Mouse (Mus musculus): ENCODE measurements at regions not wholly inside any gene's neighbourhood (a gene's known extent, or its start where the extent isn't known, plus 50 kb on each side); places are given as distances from the start of the nearest gene placed in this dataset.

DNA sequence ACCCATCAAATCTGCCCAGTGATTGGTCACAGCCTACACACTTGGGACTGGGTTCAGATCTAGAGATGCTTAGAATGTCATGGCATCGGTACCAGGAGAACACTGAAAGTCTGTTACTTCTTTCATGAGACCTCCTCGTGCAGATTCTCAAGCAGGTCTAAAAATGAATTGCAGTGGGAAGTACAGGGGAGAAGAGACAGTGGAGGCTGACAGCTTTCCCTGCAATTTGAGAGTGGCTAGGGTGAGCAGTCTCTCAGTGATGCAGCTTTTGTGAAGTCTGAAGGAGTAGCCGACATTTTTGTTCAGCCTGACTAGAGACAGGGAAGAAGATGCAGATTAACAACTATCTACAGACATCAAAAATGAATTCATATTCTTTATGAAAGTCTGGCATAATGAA, 112.5 kb downstream of the Fam198b start:
- no peak for ATAC-seq (ENCODE audit: poor library complexity, severe bottlenecking)

DNA sequence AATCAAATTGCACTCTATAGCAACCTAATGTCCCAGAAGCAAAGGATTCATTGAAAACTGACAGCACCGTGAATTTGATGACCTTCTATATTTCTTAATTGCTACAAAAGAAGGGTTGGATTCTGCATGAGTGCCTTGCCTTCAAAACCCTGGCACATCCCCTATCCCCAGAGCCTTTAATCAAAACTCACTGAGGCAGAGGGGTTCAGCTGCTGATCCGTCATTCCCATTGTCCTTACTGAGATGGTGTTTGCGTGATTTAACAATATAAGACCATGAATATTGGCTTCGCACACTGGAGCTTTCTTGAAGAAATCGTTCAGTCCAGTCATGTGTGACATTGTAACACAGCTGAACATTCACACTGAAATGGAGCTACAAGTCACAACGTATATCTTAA, 118.0 kb downstream of the Fam198b start:
- no peak for ATAC-seq (ENCODE audit: poor library complexity, severe bottlenecking)

DNA sequence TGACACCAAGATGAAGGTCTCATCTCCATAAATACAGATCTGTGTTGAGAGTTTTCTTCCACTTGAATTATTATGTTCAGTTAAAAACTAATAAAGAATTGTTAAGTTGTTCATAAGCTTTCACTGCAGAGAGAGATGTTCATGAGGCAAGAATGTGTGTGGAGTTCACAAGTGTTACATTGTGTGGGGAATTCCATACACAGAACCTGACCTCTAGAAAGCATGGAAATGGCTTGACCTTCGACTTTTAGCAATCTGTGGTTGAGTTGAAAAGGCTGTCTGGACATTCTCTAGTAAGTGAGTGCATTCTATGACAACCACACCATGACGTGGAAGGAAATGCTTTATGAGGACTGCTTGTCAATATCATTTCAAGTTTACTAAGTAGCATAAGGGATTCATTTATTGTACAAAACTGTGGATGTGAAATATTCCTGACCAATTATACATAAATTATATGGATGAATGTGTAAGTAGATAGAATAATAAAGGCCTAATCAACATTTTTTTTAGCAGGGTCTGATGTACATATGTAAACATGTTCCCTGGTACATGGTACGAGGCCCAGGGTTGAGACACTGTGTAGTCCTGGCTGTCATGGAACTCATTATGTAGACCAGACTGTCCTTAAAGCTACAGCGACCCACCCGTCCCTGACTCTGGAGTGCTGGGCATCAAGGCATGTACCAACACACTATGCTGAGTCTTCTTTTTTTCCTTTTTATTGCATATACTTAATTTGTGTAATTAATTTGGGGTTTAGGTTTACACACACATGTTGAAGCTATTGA, 119.2 kb downstream of the Fam198b start:
- ATAC-seq (ENCODE audit: poor library complexity, severe bottlenecking): no peak

DNA sequence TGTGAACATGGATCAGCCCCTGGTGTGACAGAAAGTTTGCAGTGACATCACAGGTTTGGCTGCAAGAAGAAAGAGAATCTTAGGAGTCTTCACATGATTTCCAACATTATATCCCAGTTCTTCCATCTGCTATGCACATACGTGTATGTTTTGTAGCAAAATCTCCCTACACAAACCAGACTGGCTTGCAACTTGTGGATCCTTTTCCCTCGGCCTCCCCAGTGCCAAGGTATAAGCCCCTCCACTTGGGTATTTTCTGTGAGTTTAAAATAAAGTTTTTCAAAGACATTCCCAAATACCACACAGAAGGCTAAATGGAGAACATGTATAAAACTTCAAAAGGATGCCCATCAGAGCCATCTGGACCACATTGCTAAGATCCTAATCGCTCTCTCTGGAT, 120.2 kb downstream of the Fam198b start:
- no peak for ATAC-seq (ENCODE audit: poor library complexity, severe bottlenecking)

DNA sequence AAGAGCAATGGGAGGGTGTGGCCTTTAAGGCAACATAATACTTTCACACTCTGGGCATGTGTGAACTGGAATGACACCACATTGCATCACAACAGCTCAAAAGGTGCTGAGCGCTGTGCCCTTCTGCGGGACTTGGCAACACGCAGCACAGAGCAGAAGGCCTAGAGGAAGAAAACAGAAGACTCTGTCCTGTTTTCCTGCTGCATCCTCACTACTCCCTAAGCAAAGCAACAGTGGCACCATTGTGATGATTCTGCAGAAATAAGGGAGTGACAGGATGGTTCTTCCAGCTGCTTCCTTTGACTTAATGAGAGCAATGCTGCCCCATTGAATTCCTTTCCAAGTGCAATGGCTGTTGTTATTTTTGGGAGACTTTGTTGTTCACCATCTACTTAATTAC, 120.6 kb downstream of the Fam198b start:
- no peak for ATAC-seq (ENCODE audit: poor library complexity, severe bottlenecking)

DNA sequence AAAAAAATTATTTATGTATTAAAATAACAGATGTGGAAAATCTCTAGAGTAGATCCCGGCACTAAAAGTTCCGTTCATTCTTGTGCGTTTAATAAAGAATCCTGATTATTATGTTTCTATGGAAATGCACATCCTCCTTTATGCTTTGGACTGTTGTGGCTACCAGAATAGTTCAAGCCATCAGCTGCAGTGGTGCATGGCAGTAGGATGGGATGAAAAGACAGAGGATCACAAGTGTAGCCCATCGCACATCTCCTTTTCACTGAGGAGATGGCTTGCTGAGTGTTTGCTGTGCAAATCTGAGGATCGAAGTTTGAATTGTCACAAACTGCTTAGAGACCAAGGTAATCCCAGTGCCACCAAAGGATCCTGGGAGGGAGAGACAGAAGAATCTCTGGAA, 121.0 kb downstream of the Fam198b start:
- no peak for ATAC-seq (ENCODE audit: poor library complexity, severe bottlenecking)

DNA sequence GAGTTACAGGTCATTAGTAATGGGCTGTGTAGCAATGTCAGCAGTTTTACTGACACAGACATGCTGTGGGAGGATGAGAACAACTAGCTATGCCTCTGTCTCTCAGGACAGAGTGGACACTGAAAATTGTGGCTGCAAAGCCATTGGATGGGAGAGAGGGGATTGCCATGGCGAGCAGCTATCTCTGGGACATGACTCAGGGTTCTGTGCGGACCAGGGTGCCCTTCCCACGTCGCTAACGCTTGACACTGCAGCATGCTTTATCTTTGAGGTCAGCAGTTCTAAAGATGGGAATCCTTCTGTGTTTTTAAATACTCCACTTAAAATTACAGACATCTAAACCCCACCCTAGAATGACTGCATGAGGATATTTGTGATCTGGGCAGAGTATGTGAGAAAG, 121.9 kb downstream of the Fam198b start:
- ATAC-seq (ENCODE audit: poor library complexity, severe bottlenecking): no peak

DNA sequence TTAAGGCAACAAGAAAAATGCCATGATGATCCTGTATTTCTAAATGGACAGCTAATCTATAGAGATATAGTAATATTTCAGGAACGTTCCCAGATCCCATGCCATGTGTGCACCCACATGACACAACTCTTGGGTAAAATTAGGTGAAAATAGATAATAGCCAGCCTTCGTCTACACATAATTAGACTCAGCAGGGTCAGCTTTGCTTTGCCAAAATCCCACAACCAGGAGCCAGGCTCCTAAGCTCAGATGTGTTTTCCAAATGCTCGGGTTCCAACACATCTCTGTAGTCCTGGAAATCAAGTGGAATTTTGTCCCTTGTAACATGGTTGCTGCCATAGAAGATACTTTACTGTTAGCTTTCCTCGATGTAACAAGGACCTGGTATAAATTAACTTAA, 122.7 kb downstream of the Fam198b start:
- no peak for ATAC-seq (ENCODE audit: poor library complexity, severe bottlenecking)

DNA sequence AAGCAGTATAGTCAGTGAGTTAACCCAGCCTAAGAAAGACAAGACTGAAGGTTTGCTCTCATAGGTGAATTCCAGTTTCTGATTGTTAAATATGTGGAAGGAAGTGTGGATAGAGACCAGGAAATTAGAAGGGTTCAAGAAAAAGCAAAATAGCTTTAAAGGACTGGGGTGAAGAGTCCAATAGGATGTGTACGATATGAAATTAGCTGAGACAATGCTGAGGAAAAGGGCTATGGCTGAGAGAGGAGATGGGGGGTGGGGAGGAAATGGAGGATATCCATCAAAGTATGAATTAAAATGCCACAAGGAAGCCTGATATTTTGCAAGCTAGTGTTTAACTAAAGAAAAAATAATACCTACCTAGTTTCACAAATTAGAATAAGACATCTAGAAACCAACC, 124.9 kb downstream of the Fam198b start:
- ATAC-seq (ENCODE audit: poor library complexity, severe bottlenecking): no peak

DNA sequence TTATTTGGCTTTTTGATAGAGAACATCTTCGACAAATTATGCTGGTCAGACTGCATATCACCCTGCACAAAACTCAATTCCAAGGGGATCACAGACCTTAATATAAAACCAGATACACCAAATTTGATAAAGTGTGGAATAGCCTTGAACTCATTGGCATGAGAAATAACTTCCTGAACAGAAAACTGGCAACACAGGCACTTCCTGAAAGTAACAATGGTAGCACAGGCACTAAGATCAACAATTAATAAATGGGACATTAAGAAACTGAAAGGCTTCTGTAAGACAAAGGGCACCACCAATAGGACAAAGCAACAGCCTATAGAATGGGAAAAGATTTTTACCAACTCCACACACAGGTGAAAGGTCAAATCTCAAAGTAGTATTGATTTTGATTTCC, 141.5 kb downstream of the Fam198b start:
- no peak for ATAC-seq (ENCODE audit: poor library complexity, severe bottlenecking)

DNA sequence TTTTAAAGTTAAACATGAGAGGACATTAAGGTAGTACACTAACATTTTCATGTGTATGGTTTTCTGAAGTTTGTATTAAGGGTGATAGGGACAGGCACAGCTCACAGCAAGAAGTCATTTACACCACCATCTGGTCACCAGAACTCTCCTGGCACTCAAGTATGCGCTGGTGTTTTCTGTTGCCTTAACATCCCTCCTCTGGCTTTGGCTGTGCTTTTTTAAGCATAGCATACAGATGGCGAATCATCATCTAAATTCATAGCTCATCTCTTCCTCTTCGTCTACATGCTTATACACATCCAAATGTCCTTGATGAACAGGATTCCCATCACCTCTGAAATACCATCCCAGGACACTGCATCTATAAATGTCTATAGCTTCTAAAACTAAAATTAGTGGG, 148.7 kb downstream of the Fam198b start:
- no peak for ATAC-seq (ENCODE audit: poor library complexity, severe bottlenecking)

DNA sequence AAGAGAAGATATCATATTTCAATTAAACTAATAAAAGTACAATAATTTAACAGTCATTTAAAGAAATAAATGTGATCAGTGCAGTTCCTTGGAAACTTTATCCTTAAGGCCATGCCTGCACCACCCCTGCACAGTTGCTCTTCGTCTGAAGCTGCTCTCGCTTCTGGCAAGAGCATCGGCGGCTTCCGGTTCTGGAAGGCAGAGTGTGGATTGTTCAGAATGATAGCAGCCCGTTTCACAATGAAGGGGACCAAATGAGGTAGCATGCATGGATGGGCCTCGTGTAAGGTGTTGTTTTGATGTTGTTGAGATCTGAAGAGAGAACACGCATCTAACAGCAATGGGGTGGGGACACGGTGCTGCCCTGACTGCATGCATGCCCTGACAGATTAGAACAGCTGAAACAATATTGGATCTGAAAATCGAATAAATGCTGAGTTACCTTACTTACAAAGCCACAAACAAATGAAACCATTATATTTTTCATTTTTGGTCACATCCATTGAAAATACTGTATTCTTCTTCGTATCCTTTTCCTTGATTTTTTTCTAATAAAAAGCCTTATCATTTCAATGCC, 154.3 kb downstream of the Fam198b start:
- no peak for ATAC-seq (ENCODE audit: poor library complexity, severe bottlenecking)

DNA sequence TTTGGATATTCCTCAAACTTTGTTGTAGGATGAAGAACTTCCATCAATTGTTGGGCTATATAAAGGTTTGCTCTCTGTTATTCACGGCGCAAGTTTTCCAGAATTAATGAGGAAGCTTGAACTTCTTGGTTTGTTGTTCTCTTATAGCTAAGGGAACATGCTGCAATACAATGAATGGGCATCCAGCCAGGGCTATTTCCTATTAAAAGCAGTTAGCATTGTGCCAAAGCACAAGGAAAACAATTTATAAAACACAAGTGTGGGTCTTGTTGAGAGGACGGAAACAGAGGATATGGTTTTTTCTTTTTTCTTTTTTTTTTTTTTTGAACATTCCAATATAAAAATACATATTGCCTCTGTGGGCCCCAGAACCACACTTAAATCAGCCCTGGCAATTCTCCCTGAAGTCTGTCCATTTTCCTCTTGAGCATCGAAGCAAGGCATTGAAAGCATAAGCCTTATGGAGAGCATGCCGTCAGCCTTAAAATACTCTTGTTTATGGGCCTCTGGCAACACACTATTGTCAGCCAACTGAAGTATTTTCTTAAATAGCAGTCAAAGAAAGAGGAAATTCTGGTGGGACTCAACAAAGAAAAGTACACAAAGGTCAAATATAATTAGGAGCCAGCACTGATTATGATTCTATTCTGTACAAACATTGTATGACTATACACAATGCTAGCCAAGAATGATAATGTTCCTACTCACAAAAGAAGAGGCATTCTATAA, 158.6 kb downstream of the Fam198b start:
- no peak for ATAC-seq (ENCODE audit: poor library complexity, severe bottlenecking)

DNA sequence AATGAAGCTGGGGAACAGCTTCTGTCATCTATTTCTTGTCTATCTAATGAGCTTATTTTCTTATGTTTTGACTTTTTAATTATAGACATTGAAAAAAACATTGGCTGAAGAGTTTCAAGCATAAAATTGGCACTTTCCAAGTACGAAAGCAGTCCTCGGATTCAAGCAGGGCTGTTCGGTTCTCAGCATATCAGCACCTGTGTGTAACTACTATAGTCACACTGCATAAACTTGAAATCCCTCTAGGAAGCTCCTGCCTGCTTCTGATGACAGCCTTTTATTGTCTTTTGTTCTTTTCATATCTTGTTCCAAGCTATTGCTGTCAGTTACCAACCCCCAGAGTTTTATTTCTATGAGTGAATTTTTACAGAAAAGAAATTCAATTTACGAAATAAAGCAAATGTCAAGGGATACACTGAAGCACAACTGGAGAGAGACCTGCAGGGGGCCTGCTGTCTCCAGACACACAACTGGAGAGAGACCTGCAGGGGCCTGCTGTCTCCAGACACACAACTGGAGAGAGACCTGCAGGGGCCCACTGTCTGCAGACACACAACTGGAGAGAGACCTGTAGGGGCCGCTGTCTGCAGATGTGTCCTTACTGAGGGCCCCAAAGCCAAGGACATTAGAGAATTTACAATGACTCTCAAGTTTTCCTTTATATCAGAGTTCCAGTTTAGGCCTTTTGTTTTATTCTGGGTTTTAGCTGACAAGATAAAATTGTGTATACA, 165.3 kb downstream of the Fam198b start:
- no peak for ATAC-seq (ENCODE audit: poor library complexity, severe bottlenecking)

DNA sequence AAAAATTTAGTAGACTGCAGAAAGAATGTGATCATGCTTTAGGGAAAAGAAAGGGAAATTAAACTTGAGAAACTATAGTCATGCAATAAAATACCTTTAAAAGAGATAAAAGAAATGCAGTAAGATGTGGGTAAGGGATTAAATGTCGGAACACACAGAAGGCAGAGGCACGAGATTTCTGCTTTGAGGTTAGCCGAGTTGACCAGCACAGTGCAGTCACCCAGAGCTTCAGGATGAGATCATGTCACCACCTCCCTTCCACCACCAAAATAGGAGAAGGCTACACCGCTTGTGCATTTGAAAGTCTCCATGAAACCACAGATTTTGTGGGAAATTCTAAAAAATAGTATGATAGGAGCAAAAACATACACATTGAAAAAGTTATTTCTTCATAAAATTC, 166.6 kb downstream of the Fam198b start:
- no peak for ATAC-seq (ENCODE audit: poor library complexity, severe bottlenecking)

DNA sequence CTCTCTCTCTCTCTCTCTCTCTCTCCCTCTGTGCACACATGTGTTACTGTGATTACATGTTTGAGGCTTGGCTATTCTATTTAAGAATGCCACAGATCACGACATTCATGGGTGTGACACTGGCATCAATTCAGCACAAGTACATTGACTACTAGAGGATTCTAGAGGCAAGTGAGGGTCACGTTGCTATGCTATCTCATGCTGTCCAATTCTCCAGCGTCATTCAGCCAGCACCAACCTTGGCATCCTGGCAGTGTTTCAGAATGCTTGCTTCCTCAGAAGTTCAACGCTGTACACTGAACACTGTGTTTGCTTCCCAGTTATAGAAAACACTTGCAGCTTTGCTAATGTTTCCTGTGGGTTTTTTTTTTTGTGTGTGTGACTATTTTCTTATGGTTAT, 167.6 kb downstream of the Fam198b start:
- no peak for ATAC-seq (ENCODE audit: poor library complexity, severe bottlenecking)

DNA sequence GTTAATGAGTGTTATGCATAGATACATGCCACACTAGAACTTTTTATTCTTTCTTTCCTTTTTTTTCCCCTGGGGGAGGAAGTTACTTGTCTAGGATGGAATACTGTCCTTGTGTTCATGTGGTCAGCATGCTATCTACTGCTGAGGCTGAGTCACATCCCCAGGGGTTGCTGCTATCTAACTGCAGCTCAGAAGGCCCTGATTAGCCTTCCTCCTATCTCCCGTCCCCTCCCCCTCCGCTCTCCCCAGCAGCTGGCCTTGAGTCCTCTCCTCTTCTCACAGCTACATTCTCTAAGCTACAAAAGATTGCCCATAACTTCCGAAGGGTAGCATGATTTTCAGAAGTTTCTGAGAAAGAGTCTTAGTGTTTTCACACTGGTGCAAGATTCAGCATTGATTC, 168.5 kb downstream of the Fam198b start:
- no peak for ATAC-seq (ENCODE audit: poor library complexity, severe bottlenecking)

DNA sequence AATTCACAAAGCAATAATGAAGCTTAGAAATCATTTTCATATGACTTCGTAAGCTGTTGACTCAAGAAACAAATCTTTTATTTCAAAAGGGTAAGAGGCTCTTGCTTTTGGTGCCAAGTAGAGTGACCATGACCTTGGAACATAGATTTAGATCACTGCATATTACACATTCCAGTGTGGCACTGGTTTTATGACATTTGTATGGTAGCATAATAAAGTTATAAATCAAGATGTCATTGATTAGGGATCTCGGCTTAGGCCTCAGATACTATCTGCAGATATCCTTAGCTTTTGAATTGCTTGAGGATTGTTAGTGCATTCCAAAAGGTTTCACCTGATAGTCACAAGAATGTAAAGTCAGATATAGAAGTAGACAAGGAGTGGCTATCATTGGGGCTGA, 169.1 kb downstream of the Fam198b start:
- ATAC-seq (ENCODE audit: poor library complexity, severe bottlenecking): no peak

DNA sequence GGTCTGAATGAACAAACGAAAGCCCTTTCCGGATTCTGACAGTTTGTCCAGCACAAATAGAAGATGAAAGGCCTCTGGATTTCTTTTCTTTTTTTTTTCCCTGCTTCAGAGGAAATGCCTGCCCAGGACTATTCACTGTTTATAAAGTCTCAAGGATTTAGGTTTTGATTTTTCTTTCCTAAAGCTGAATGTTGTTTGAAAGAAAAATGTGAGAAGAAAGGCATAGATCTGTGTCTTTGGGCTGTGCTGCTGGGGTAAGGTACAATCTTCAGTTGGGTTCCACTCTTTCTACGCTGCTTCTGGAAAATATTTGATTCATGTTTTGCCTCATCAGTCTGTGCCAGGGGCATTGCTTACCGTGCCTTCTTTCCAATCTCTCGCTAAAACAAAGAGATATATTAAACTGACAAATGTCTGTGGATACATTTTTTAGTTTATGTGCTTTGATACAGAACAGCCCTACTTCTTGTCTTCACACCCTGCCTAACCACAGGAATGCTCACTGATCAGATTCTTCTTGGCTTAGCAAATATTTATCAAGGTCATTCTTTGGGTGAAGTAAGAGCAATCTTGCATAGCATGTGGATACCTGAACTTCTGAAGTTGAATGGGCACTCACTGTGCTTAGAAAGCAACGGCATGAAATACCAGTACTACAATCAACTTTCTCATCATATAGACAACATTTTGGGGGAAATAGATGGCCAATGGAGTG, 172.5 kb downstream of the Fam198b start:
- ATAC-seq (ENCODE audit: poor library complexity, severe bottlenecking): no peak

DNA sequence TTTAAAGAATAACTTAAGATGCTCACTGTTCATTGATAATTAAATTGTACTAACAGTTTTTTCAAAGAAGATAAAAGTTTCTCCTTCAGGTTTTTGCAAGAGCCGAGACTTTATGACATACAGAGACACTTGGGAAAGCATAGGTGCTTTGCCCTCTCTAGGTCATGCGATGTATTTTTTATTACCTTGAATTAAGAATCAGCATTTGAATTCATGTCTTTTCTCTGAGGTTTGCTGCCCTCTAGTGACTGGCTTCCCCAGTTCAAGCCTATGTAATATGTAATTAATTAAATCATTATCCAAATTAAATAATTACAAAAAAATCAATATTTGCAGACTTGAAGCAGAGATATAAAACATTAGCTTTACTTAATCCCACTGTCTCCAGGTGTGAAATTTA, 174.4 kb downstream of the Fam198b start:
- ATAC-seq (ENCODE audit: poor library complexity, severe bottlenecking): no peak

DNA sequence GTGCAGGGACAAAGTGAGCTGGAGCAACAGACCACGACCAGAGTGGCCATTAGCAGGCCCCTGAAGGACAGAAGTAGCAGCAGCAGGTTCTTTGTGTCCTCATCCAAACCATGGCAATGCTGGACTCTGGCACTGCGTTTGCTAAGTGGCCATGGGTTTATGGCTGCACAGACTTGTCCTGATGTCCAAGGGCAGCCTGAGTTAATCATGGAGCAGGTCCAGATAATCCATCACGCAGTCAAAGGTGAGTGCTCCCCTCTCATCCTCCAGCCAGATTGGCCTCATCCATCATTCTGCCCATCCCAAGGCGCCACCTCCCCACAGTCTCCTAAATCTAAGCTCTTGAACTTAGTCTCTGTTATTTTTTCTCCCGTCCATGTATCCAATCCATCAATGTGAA, 186.4 kb downstream of the Fam198b start:
- no peak for ATAC-seq (ENCODE audit: poor library complexity, severe bottlenecking)

Measured in megakaryocyte, adult 5-6 weeks (primary cell).